21 mouse cellular contexts compared by ENCODE assay signal in the genomic region with DNA sequence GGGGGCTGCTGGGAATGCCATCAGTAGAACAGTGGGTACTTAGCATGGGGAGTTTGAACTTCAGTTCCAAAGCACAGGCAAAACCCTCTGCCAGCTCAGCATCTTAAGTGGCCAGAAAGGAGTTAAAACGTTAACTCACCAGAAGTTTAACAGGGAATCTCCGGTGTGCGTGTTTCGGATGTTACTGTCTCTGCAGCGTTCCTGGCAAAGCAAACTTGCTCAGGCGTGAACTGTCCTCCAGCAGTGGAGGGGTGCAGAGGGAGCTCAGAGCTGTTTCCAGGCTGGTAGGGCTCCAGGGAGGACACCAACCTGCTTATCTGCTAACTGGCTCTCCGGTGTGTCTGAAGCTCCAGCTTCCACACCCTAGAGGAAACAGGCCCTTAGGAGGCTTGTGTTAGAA. TPM values are rescaled to one million over a fixed set of nuclear protein-coding genes. Genes with fewer than 3 reads are reported as not detected.
DNase-seq lines count a peak whose midpoint lies in the region; ATAC-seq and TF ChIP-seq lines count a peak whose summit lies in the region.
"Had no signal": no experiment of that assay in that cellular context is flagged by ENCODE, and none has a peak within 500 bp of the region (broad histone marks: within the 10 kb centered on the region; RNA-seq: fewer than 3 reads in every experiment).

No protein-coding gene starts in this region.

- no peak overlapping the region for H3K4me2 ChIP-seq in hindbrain, postnatal 0 days (ENCODE audit: low read depth, low read length)
- H3K4me2 ChIP-seq: embryonic facial prominence, embryonic 12.5 days; forebrain, embryonic 15.5 days; heart, embryonic 11.5 days; heart, embryonic 15.5 days; hindbrain, embryonic 13.5 days had no signal

- 46% methylated on average over 7 of the region's 7 CpGs for WGBS in kidney, adult 2 months
- WGBS in lung, adult 2 months, result 66% methylated on average over 7 of the region's 7 CpGs
- 64% methylated on average over 7 of the region's 7 CpGs for WGBS in hindbrain, postnatal 0 days
- WGBS in midbrain, embryonic 10.5 days, result 81% methylated on average over 7 of the region's 7 CpGs

- H3K9ac ChIP-seq in hindbrain, postnatal 0 days (replicated peaks; ENCODE audit: low read length), result no peak overlapping the region
- H3K9ac ChIP-seq: embryonic facial prominence, embryonic 12.5 days; forebrain, embryonic 15.5 days; heart, embryonic 15.5 days; hindbrain, embryonic 13.5 days had no signal

- no peak for TF ChIP-seq CTCF in kidney, adult 2 months (conservative IDR thresholded peaks at IDR 0.05; ENCODE audit: insufficient read depth, insufficient read length, low read depth, low read length)
- no peak for TF ChIP-seq CTCF in lung, adult 2 months (IDR thresholded peaks at IDR 0.05; ENCODE audit: insufficient read depth, low read length)
- TF ChIP-seq CTCF in hindbrain, postnatal 0 days (IDR thresholded peaks at IDR 0.05; ENCODE audit: low read depth), result no peak

- ATAC-seq in megakaryocyte-erythroid progenitor cell, adult 5-6 weeks (replicated peaks; ENCODE audit: low FRiP score, low TSS enrichment, poor library complexity, severe bottlenecking), result 0 out of 2 replicates have a peak, but pooled peaks have one; percentile 34
- ATAC-seq in hindbrain, postnatal 0 days, result no peak
- ATAC-seq: forebrain, embryonic 15.5 days had no signal

- H3K36me3 ChIP-seq in kidney, adult 2 months (ENCODE audit: control insufficient read depth, insufficient read depth, low read length), result peaks cover 7% of the 10 kb centered on the region
- H3K36me3 ChIP-seq in hindbrain, postnatal 0 days (ENCODE audit: insufficient read depth, low read length), result peaks cover 29% of the 10 kb centered on the region
- peaks cover 43% of the 10 kb centered on the region for H3K36me3 ChIP-seq in midbrain, embryonic 10.5 days

- TF ChIP-seq POLR2A in kidney, adult 2 months (IDR thresholded peaks at IDR 0.05; ENCODE audit: low read depth, low read length), result no peak
- TF ChIP-seq POLR2A in lung, adult 2 months (IDR thresholded peaks at IDR 0.05; ENCODE audit: borderline replicate concordance, extremely low read depth, low read depth, low read length), result no peak

- no peaks in the 10 kb centered on the region for H3K9me3 ChIP-seq in hindbrain, postnatal 0 days (ENCODE audit: low read length)
- H3K9me3 ChIP-seq in midbrain, embryonic 10.5 days (replicated peaks), result no peaks in the 10 kb centered on the region
- H3K9me3 ChIP-seq: embryonic facial prominence, embryonic 12.5 days; forebrain, embryonic 15.5 days; heart, embryonic 15.5 days; hindbrain, embryonic 13.5 days had no signal

- peak; percentile 88 for DNase-seq in kidney, adult 2 months
- DNase-seq in kidney, adult 9 months, result peak; percentile 88
- peak; percentile 45 for DNase-seq in kidney, postnatal 10 days
- DNase-seq in lung, adult 2 months, result no peak
- DNase-seq in hindbrain, postnatal 0 days (ENCODE audit: low spot score), result no peak
- no peak for DNase-seq in midbrain, embryonic 10.5 days (ENCODE audit: low spot score)
- DNase-seq: adrenal gland, postnatal 10 days; cerebellum, adult 11 months; cerebellum, adult 8-10 months; cerebellum, postnatal 14 days; gastrocnemius, postnatal 36 days; heart, adult 18-20 months; heart, postnatal 14 days had no signal

- H3K4me1 ChIP-seq in kidney, adult 2 months (ENCODE audit: control insufficient read depth, insufficient read depth, low read length), result peaks cover 4% of the 10 kb centered on the region; the same call in 1 of the 2 replicates
- H3K4me1 ChIP-seq in lung, adult 2 months (ENCODE audit: control insufficient read depth, insufficient read depth, low read length), result no peaks in the 10 kb centered on the region
- H3K4me1 ChIP-seq in hindbrain, postnatal 0 days (ENCODE audit: insufficient read depth, low read length), result no peaks in the 10 kb centered on the region
- peaks cover 6% of the 10 kb centered on the region for H3K4me1 ChIP-seq in midbrain, embryonic 10.5 days
- H3K4me1 ChIP-seq: embryonic facial prominence, embryonic 12.5 days; heart, embryonic 15.5 days had no signal

- no peak overlapping the region for H3K4me3 ChIP-seq in kidney, adult 2 months (ENCODE audit: insufficient read depth, low read depth, low read length)
- H3K4me3 ChIP-seq in lung, adult 2 months (replicated peaks; ENCODE audit: extremely low read depth, low read depth, low read length), result no peak overlapping the region
- H3K4me3 ChIP-seq in hindbrain, postnatal 0 days (ENCODE audit: low read length), result no peak overlapping the region
- H3K4me3 ChIP-seq in midbrain, embryonic 10.5 days, result no peak overlapping the region
- H3K4me3 ChIP-seq: embryonic facial prominence, embryonic 12.5 days; forebrain, embryonic 15.5 days; heart, embryonic 15.5 days; hindbrain, embryonic 13.5 days had no signal

- H3K27ac ChIP-seq in kidney, adult 2 months (ENCODE audit: insufficient read depth, low read depth, low read length), result 0 out of 2 replicates have a peak overlapping the region, but pooled peaks have one; percentile 24
- no peak overlapping the region for H3K27ac ChIP-seq in hindbrain, postnatal 0 days
- H3K27ac ChIP-seq in midbrain, embryonic 10.5 days (replicated peaks), result no peak overlapping the region
- H3K27ac ChIP-seq: embryonic facial prominence, embryonic 12.5 days; forebrain, embryonic 15.5 days; heart, embryonic 15.5 days; hindbrain, embryonic 13.5 days had no signal

- no peaks in the 10 kb centered on the region for H3K27me3 ChIP-seq in kidney, adult 2 months (replicated peaks; ENCODE audit: control insufficient read depth, insufficient read depth, low read length)
- no peaks in the 10 kb centered on the region for H3K27me3 ChIP-seq in hindbrain, postnatal 0 days (ENCODE audit: insufficient read depth, low read length)
- peaks cover 12% of the 10 kb centered on the region for H3K27me3 ChIP-seq in midbrain, embryonic 10.5 days (ENCODE audit: low read depth, poor library complexity, severe bottlenecking)
- H3K27me3 ChIP-seq: embryonic facial prominence, embryonic 12.5 days; forebrain, embryonic 15.5 days; heart, embryonic 15.5 days; hindbrain, embryonic 13.5 days had no signal

RNA-seq across cellular contexts. Expression of a gene that starts 11.5 kb away (rescaled TPM):
- 10.7 and 10.9 TPM in 2 replicates for polyA plus RNA-seq in kidney, adult 2 months (2012; rRNA removed)
- total RNA-seq in megakaryocyte-erythroid progenitor cell, adult 5-6 weeks (2014; fragmentation: Nextera tagmentation), result 7.3 and 9.4 TPM in 2 replicates
- total RNA-seq in megakaryocyte-erythroid progenitor cell, adult 5-6 weeks (2017), result 8.0 and 9.0 TPM in 2 replicates
- polyA plus RNA-seq in lung, adult 2 months (2012; rRNA removed), result 20.4 and 33.4 TPM in 2 replicates
- 53.4 and 61.5 TPM in 2 replicates for total RNA-seq in hindbrain, postnatal 0 days (2014; rRNA removed)
- polyA plus RNA-seq in hindbrain, postnatal 0 days (2015; fragmentation: Nextera tagmentation; extraction: Ambion mirVana), result 22.4 and 22.6 TPM in 2 replicates
- 23.3 and 30.3 TPM in 2 replicates for polyA plus RNA-seq in midbrain, embryonic 10.5 days (2016; fragmentation: Nextera tagmentation; extraction: Ambion mirVana)

RNA-seq across cellular contexts. Expression of a gene that starts 14.8 kb away (rescaled TPM):
- 9.9 and 14.0 TPM in 2 replicates for polyA plus RNA-seq in kidney, adult 2 months (2012; rRNA removed)
- total RNA-seq in megakaryocyte-erythroid progenitor cell, adult 5-6 weeks (2014; fragmentation: Nextera tagmentation), result 101 and 115 TPM in 2 replicates
- total RNA-seq in megakaryocyte-erythroid progenitor cell, adult 5-6 weeks (2017), result 218 and 222 TPM in 2 replicates
- polyA plus RNA-seq in lung, adult 2 months (2012; rRNA removed), result 10.0 and 18.3 TPM in 2 replicates
- total RNA-seq in hindbrain, postnatal 0 days (2014; rRNA removed), result 66.4 and 69.0 TPM in 2 replicates
- 154 and 159 TPM in 2 replicates for polyA plus RNA-seq in hindbrain, postnatal 0 days (2015; fragmentation: Nextera tagmentation; extraction: Ambion mirVana)
- 229 and 258 TPM in 2 replicates for polyA plus RNA-seq in midbrain, embryonic 10.5 days (2016; fragmentation: Nextera tagmentation; extraction: Ambion mirVana)

RNA-seq across cellular contexts. Expression of a gene that starts 48.4 kb away (rescaled TPM):
- 29.9 and 50.8 TPM in 2 replicates for polyA plus RNA-seq in kidney, adult 2 months (2012; rRNA removed)
- not detected in 2 replicates for total RNA-seq in megakaryocyte-erythroid progenitor cell, adult 5-6 weeks (2014; fragmentation: Nextera tagmentation)
- total RNA-seq in megakaryocyte-erythroid progenitor cell, adult 5-6 weeks (2017), result not detected in 2 replicates
- polyA plus RNA-seq in lung, adult 2 months (2012; rRNA removed), result 7.0 and 13.3 TPM in 2 replicates
- total RNA-seq in hindbrain, postnatal 0 days (2014; rRNA removed), result 2.2 TPM in 1 of 2 replicates, not detected in the other
- polyA plus RNA-seq in hindbrain, postnatal 0 days (2015; fragmentation: Nextera tagmentation; extraction: Ambion mirVana), result 2.7 and 3.3 TPM in 2 replicates
- polyA plus RNA-seq in midbrain, embryonic 10.5 days (2016; fragmentation: Nextera tagmentation; extraction: Ambion mirVana), result 0.79 and 0.81 TPM in 2 replicates
- total RNA-seq: common myeloid progenitor, adult 5-6 weeks; hematopoietic stem cell, adult 5-6 weeks had no signal

Comparison
In these comparisons a context has a peak if more than half of its experiments do, and no peak if none do; other contexts are left out.
1. DNase-seq: peak in kidney, adult 2 months (single experiment), kidney, adult 9 months (single experiment) and kidney, postnatal 10 days (single experiment); none in lung, adult 2 months (single experiment), hindbrain, postnatal 0 days (single experiment) and midbrain, embryonic 10.5 days (single experiment).